Mouse (Mus musculus): Measurements from ENCODE around the gene Rars. TPM values are rescaled to one million over a fixed set of nuclear protein-coding genes. Genes with fewer than 3 reads are reported as not detected.
A peak's percentile ranks its signal among the peaks of the same experiment; 100 is the strongest.
"Not testable (repeated sequence)": the region's sequence is repeated elsewhere in the genome, so short reads cannot be mapped to it uniquely, and the experiment has no call there.

Rars gene
- 10 to 100 TPM; 51.4 to 53.5 TPM for total RNA-seq (2021)
- long read RNA-seq, transcript Rars-201 (15 exons, 2,109 nt): major isoform, 31 of 41 reads
- long read RNA-seq, partial matches to known transcripts: 2 of 41 reads
- long read RNA-seq, other reads (novel, unspliced or antisense): 8 of 41 reads

GRCm38 (mm10) chr11:35834022-35834760 lies at the start of gene Rars:
Gene Rars (minus strand): TSS chr11:35834506.
- DNase-seq (ENCODE audit: low spot score in 2 of 2): peak; percentile 93 to 97

DNA sequence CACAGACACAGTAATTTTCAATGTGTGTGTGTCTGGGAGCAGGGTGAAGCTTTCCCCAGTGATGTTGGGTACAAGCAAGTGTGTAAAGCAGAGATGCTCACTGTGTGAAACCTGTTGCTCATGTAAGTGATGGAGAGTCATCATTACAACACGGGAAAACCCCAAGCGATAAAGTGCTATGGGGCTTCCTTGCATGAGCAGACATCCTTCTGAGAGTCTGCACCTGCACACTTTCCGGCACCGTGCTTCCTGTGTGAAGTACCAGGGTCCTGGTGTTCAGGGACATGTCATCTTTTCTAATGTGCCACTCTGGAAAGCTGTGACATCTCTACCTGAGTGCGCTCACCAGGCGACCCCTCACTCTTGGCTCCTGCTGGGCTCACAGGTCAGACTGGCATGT lies 48.5 kb upstream of the Rars start:
- DNase-seq (ENCODE audit: low spot score in 2 of 2): no peak

- no peak for DNase-seq (ENCODE audit: low spot score in 2 of 2)
Measured at GRCm38 (mm10) chr11:35878559-35878897, 44.2 kb upstream of the Rars start.

GRCm38 (mm10) chr11:35877651-35878558 lies 43.6 kb upstream of the Rars start:
- DNase-seq (ENCODE audit: low spot score in 2 of 2): no peak

DNA sequence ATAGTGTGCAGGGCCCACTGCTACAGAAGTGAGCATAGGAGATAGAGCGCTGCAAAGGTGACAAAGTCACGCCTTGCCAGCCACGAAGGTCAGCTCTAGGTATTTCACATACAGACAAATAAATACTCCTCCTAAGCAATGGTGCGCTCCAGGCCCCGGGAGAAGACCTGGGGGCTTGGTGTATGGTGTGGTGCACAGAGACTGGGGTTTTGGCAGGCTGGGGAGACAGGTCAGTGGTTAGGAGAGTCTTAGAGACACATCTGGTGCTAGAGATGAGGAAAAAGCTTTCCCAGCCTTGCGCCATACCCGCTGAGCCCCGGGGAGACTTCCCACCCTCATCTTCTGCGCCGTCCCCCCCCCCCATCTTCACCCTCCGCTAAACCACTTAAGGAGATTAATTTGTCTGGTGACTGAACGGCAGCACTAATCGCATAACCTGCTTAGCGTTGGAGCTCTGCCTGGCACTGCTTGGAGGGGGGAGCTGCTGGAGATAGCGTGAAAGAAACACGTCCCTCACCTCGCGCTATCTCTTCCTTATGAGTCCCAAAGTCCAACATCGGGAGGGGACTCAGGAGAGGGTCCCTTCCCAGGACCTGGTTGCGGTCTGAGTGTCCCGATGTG lies 39.4 kb upstream of the Rars start:
- no peak for DNase-seq (ENCODE audit: low spot score in 2 of 2)

DNA sequence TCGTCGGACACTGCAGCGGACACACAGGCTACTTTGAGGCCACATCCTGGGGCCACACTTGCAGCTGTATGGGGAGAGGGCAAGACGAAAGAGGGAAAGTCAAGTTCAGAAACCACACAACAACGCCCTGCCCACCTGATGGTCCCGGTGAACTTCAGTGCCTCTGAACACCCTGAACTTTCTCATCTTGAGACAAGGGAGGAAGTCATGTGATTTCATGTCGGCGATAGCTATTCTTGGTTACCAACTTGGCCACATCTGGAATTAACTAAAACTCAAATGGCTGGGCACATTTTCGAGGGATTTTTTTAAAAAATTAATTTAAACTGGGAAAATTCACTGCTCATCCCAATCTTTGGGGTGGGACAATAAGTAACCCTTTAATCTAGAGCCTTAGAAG lies 36.7 kb upstream of the Rars start:
- no peak for DNase-seq (ENCODE audit: low spot score in 2 of 2)

DNA sequence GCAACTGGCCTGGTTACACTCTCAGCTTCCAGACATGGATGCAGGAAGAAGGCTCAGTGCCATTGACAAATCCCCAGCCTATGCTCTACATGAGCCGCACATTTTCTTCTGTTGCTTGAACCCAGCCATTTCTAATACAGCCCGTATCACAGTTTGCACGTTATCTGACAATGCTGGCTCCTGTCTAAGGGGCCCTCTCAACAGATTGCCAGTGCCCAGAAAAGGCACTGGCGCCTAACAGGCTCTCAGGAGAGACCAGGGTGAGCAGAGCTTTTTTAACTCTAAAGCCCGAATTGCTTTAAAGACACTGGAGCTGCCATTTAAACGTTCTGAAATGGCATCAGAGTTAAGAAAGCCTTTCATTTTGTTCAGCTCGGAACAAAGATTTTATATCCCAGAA lies 31.8 kb upstream of the Rars start:
- DNase-seq (ENCODE audit: low spot score in 2 of 2): no peak

GRCm38 (mm10) chr11:35864981-35865604 lies 30.8 kb upstream of the Rars start:
- DNase-seq (ENCODE audit: low spot score in 2 of 2): peak; percentile 62 to 77

DNA sequence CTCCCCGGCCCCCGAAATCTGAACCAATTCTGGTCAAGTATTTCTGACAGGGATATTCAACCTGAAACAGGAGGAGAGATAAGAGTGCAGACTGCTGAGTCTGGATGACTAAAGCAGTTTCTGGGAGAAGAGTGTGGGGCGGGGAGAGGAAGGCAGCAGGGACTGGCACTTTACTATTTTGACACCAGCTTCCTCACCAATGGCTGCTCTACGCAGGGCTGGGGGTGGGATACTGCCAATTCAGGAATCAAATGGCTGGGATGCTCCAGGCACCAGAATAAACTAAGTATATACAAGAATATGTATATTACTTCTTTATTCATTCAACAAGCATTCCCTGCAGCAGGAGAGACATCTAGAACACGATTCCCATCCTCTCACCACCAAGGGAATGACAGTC lies 29.3 kb upstream of the Rars start:
- no peak for DNase-seq (ENCODE audit: low spot score in 2 of 2)

DNA sequence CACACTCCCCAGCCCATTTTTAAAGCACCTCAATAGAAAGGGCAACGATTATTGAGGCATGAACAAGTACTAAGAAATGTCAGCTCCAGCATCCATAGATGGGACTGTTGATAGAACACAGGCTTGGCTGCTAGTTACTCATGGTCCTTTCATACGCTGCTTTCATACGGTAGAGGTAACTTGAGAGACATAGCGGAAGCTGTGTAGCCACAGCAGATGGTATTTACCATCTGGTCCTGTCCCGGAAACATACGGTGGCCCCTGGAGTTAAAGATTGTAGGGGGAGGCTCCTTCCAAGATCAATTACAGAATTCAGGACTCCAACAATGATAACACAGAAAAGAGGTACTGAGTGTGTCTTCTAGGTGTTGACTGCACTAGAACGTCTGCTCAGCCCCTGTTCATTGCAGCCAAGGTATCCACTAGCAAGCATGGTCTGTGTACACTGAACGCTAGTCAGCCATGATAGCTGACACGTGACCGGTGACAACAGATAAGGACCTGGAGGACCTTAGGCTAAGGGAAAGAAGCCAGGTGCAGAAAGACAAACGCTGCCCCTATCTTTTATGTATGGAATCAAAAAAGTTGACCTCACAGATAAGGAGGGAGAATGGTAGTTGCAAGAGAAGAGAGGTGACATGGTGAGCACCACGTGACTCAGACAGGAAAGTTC lies 23.2 kb upstream of the Rars start:
- peak in 1 of 2 experiments; percentile 62 for DNase-seq (ENCODE audit: low spot score in 2 of 2)

DNA sequence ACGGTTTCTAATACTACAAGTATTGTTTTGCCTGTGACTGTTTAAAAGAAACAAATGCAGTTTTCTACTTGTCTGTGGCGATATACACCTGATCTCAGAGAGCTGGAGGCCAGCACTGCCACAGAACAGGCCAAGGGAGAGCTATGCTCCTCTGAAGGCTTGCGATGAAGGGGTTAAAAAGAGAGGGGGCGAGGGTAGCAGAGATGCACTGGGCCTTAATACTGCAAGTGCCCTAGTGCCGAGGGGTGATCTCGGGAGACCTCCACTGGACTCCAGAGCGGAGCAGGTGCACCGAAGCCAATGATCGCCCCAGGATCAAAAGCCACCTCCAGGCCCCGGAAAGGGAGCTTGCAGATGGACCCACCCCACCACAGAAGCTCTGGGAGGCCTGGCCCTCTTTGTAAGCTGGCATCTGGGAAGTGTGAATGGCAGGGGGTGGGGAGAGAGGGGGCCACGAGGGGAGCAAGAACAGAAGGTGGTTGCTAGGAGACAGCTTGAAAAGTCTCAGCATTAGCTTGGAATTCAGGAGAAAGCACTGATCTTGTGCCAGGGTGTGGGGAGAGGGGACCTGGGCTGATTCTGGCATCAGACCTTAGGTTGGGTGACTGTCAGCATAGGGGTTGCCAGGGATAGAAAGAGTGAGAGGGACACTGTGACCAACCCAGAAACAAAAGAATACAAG lies 22.2 kb upstream of the Rars start:
- DNase-seq (ENCODE audit: low spot score in 2 of 2): peak; percentile 64 to 77

DNA sequence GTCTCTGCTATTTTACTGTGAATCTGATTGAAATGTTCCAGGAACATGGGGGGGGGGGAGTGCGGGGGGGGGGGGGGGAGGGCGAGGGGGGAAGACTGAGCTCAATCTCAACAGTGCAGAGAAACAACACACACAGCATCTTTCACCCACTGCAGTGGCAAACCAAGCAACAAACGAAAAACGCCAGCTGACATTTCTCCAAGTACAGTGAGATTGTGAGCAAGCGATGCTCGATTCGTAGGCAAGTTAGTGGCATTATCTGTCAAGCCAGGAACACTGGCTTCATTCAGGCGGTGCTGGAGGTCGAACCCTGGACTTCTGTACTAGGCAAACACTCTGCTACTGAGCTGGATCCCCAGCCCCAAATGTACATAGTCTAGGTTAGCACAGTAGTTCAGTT lies 21.3 kb upstream of the Rars start:
- peak in 1 of 2 experiments; percentile 44 for DNase-seq (ENCODE audit: low spot score in 2 of 2)

DNA sequence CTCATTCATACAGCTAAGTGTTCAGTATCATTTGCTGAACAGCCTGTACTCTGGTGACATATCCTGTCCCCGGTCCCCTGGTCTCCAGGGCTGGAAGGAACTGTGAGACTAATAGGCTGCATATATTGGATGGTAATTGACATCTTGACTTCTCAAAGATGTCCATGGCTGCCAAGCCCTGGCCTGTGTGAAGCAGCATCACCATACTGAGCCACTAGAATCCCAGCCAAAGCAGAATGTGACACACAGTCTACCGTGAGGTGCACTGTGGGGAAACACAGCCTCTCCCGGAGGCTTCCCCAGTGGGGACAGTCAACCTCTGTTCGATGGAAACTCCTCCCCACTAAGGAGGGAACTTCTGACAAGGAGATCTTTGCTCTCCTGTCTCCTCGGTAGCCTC lies 20.6 kb upstream of the Rars start:
- DNase-seq (ENCODE audit: low spot score in 2 of 2): no peak

- DNase-seq (ENCODE audit: low spot score in 2 of 2): no peak
Measured at GRCm38 (mm10) chr11:35853651-35854050, 19.3 kb upstream of the Rars start.

DNA sequence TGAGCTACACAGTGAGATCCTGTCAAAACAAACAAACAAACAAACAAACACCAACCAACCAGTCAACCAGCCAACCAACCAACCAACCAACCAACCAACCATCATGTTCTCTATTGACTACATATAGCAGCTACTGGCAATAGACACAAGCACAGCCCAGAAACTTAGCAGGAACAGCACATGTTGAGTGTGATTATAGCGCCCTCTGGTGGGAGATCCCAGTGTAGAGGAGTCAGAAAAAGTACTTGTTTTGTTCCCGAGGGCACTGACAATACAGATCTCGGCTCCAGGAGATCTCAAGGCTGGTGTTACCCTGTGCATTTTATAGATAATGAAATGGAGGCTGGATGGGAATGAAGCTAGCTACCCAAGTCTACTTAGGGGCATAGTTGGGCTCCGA lies 18.4 kb upstream of the Rars start:
- peak in 1 of 2 experiments; percentile 68 for DNase-seq (ENCODE audit: low spot score in 2 of 2)

GRCm38 (mm10) chr11:35844299-35844698 lies 10.0 kb upstream of the Rars start:
- no peak for DNase-seq (ENCODE audit: low spot score in 2 of 2)

DNA sequence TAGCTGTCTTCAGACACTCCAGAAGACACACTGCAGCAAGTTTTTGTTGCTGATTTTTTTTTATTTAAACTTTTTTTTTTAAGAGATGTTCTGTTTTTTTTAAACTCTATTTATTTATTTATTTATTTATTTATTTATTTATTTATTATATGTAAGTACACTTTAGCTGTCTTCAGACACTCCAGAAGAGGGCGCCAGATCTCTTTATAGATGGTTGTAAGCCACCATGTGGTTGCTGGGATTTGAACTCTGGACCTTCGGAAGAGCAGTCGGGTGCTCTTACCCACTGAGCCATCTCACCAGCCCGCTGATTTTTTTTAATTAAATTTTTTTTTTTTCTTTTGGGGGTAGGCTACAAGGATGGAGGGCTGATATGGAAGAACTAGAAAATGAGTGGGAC lies 8.3 kb upstream of the Rars start:
- not testable (repeated sequence) for DNase-seq (ENCODE audit: low spot score in 2 of 2)

DNA sequence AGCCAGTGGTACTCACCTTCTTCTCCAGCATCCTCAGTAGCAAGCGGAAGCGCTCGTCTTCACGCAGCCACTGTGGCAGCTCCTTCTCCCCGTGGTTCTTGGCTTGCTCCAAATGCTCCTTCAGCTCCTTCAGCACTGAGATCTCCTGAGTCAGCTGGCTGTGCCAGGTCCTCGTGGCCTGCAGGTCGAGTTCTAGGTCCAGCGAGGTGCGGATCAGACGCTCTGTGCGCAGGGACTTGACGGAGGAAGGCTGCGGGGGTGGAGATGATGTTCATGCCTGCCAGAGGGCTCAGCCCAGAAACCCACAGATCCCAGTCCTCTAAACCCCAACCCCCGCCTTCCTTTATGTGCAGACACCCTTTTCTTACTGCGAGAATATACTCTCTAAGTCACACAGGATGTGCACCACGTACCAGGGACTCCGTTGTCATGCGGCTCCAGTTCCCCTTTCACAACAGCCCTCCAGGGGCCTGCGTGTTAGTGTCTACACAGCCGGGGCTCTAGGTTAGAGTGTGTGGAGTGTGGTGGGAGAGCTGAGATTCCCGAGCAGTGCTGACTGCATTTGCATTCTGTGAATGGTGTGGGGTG lies 7.5 kb upstream of the Rars start:
- no peak for DNase-seq (ENCODE audit: low spot score in 2 of 2)

DNA sequence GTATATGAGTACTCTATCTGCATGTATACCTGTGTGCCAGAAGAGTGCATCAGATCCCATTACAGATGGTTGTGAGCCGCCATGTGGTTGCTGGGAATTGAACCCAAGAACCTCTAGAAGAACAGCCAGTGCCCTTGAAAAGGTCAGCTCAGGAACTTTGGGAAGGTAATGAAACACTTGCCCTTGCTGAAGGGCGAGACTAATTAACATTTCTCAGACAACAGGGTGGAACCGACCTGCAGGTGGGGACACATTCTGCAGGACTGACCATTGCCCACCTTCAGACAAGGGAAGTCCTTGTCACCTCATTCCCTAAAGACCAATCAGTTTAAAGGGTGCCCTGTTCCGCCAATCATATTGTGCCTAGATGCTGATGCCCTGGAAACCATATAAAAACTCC lies 6.5 kb upstream of the Rars start:
- DNase-seq (ENCODE audit: low spot score in 2 of 2): not testable (repeated sequence)

- no peak for DNase-seq (ENCODE audit: low spot score in 2 of 2)
Measured at GRCm38 (mm10) chr11:35840282-35840681, 6.0 kb upstream of the Rars start.
